Mouse (Mus musculus): Measurements from ENCODE around the gene Gm3106. TPM values are rescaled to one million over a fixed set of nuclear protein-coding genes. Genes with fewer than 3 reads are reported as not detected.
"Not testable (repeated sequence)": the region's sequence is repeated elsewhere in the genome, so short reads cannot be mapped to it uniquely, and the experiment has no call there.

The Gm3106 gene
- total RNA-seq (2021): not detected
- long read RNA-seq, experiment 1: 0 reads
- long read RNA-seq, experiment 2: 0 reads

GRCm38 (mm10) chr5:94217705-94218104 lies at the start of gene Gm3106:
Gm3106 (plus strand) TSS chr5:94218005.
- not testable (repeated sequence) for DNase-seq (ENCODE audit: low spot score in 2 of 2)

Other genes with a start within 250 kb of the Gm3106 start
- not detected for gene BC061212, start 147.5 kb upstream of the Gm3106 start, total RNA-seq (2021)
- not detected for gene Gm6351, start 141.6 kb upstream of the Gm3106 start, total RNA-seq (2021)
- gene A430089I19Rik, start 88.8 kb downstream of the Gm3106 start, total RNA-seq (2021): not detected
- gene Gm6502, start 96.4 kb downstream of the Gm3106 start, total RNA-seq (2021): not detected
- not detected for gene AA792892, start 121.7 kb downstream of the Gm3106 start, total RNA-seq (2021)
- not detected for gene Gm7682, start 227.8 kb downstream of the Gm3106 start, total RNA-seq (2021)

Data from left cerebral cortex, adult 18-20 months (tissue).